Mouse (Mus musculus): ENCODE measurements at regions not wholly inside any gene's neighbourhood (a gene's known extent, or its start where the extent isn't known, plus 50 kb on each side); places are given as distances from the start of the nearest gene placed in this dataset.

GRCm38 (mm10) chr1:184147713-184148112 is 113.6 kb upstream of the 1700056E22Rik start:
- H3K27me3 ChIP-seq (ENCODE audit: insufficient read depth, low read length): no peaks in the 10 kb centered on the region
- no peak for TF ChIP-seq CTCF (conservative IDR thresholded peaks at IDR 0.05; ENCODE audit: low read length)
- TF ChIP-seq NANOG (IDR thresholded peaks at IDR 0.05; ENCODE audit: borderline replicate concordance, low read length): no peak
- no peak for TF ChIP-seq POU5F1 (IDR thresholded peaks at IDR 0.05; ENCODE audit: borderline replicate concordance, low read length)
- H3K9me3 ChIP-seq (ENCODE audit: low read length): no peaks in the 10 kb centered on the region
- no peak overlapping the region for H3K4me3 ChIP-seq (replicated peaks; ENCODE audit: low read length)
- H3K4me1 ChIP-seq (replicated peaks; ENCODE audit: low read depth, low read length): no peaks in the 10 kb centered on the region
- no peaks in the 10 kb centered on the region for H3K36me3 ChIP-seq (ENCODE audit: insufficient read depth, low read length)

GRCm38 (mm10) chr1:184142974-184143373 is 108.9 kb upstream of the 1700056E22Rik start:
- H3K4me1 ChIP-seq (replicated peaks; ENCODE audit: low read depth, low read length): no peaks in the 10 kb centered on the region
- TF ChIP-seq POU5F1 (IDR thresholded peaks at IDR 0.05; ENCODE audit: borderline replicate concordance, low read length): no peak
- TF ChIP-seq CTCF (conservative IDR thresholded peaks at IDR 0.05; ENCODE audit: low read length): no peak
- no peak for TF ChIP-seq NANOG (IDR thresholded peaks at IDR 0.05; ENCODE audit: borderline replicate concordance, low read length)
- no peaks in the 10 kb centered on the region for H3K36me3 ChIP-seq (ENCODE audit: insufficient read depth, low read length)

GRCm38 (mm10) chr1:184140486-184140885 is 106.4 kb upstream of the 1700056E22Rik start:
- H3K4me1 ChIP-seq (replicated peaks; ENCODE audit: low read depth, low read length): no peaks in the 10 kb centered on the region
- H3K9me3 ChIP-seq (ENCODE audit: low read length): 0 out of 2 replicates have a peak, but pooled peaks cover 6% of the 10 kb centered on the region
- TF ChIP-seq NANOG (IDR thresholded peaks at IDR 0.05; ENCODE audit: borderline replicate concordance, low read length): no peak
- no peak for TF ChIP-seq CTCF (conservative IDR thresholded peaks at IDR 0.05; ENCODE audit: low read length)
- no peak for TF ChIP-seq POU5F1 (IDR thresholded peaks at IDR 0.05; ENCODE audit: borderline replicate concordance, low read length)
- H3K36me3 ChIP-seq (ENCODE audit: insufficient read depth, low read length): no peaks in the 10 kb centered on the region
- H3K4me3 ChIP-seq (replicated peaks; ENCODE audit: low read length): no peak overlapping the region
- no peaks in the 10 kb centered on the region for H3K27me3 ChIP-seq (ENCODE audit: insufficient read depth, low read length)

More at GRCm38 (mm10) chr1:184142974-184143373, 108.9 kb upstream of the 1700056E22Rik start:
- no peak overlapping the region for H3K4me3 ChIP-seq (replicated peaks; ENCODE audit: low read length)
- H3K27me3 ChIP-seq (ENCODE audit: insufficient read depth, low read length): no peaks in the 10 kb centered on the region
- 0 out of 2 replicates have a peak, but pooled peaks cover 6% of the 10 kb centered on the region for H3K9me3 ChIP-seq (ENCODE audit: low read length)

DNA sequence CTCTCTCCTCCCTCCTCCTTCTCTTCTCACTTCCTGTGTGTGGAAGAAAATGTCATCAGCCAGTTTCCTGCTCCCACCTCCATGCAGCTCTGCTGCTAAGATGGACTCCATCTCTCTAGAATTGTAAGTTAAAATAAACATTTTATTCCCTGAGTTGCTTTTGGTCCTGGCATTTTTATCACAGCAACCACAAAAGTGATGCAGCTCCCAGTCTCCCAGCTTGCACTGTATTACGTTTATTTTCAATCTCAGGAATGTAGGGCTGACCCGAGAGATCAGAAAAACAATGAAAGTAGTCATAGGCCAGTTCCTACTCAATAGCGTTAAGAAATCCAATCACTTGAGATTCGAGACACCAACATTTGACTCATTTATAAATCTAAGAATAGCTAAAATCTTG is 106.0 kb upstream of the 1700056E22Rik start:
- H3K27me3 ChIP-seq (ENCODE audit: insufficient read depth, low read length): no peaks in the 10 kb centered on the region
- H3K4me1 ChIP-seq (replicated peaks; ENCODE audit: low read depth, low read length): no peaks in the 10 kb centered on the region
- H3K9me3 ChIP-seq (ENCODE audit: low read length): 0 out of 2 replicates have a peak, but pooled peaks cover 6% of the 10 kb centered on the region
- H3K36me3 ChIP-seq (ENCODE audit: insufficient read depth, low read length): no peaks in the 10 kb centered on the region
- no peak overlapping the region for H3K4me3 ChIP-seq (replicated peaks; ENCODE audit: low read length)
- TF ChIP-seq NANOG (IDR thresholded peaks at IDR 0.05; ENCODE audit: borderline replicate concordance, low read length) (no peak), POU5F1 (IDR thresholded peaks at IDR 0.05; ENCODE audit: borderline replicate concordance, low read length) (no peak), CTCF (conservative IDR thresholded peaks at IDR 0.05; ENCODE audit: low read length) (no peak)

DNA sequence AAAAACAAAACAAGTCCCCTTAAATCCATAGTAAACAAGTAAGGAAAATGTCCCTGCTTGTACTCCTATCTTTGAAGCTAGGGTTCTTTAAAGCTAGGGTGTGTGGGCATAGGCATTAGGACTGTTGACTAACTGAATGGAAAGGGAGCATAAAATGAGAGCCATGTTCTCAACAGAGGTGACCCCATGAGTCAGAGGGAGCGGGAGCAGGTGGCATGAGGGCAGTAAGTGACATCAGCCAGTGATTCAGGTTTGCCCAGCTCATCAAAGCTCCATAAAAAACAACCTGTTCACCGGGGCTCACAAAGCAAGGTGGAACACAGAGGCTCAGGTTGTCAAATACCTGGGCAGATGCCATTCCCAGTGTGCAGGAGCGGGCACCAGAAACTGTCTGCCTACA is 104.6 kb upstream of the 1700056E22Rik start:
- Histone ChIP-seq H3K9me3 (ENCODE audit: low read length) (0 out of 2 replicates have a peak, but pooled peaks cover 6% of the 10 kb centered on the region), H3K36me3 (ENCODE audit: insufficient read depth, low read length) (no peaks in the 10 kb centered on the region), H3K4me1 (replicated peaks; ENCODE audit: low read depth, low read length) (no peaks in the 10 kb centered on the region), H3K4me3 (replicated peaks; ENCODE audit: low read length) (no peak overlapping the region), H3K27me3 (ENCODE audit: insufficient read depth, low read length) (no peaks in the 10 kb centered on the region)
- no peak for TF ChIP-seq POU5F1 (IDR thresholded peaks at IDR 0.05; ENCODE audit: borderline replicate concordance, low read length)
- TF ChIP-seq CTCF (conservative IDR thresholded peaks at IDR 0.05; ENCODE audit: low read length): no peak
- TF ChIP-seq NANOG (IDR thresholded peaks at IDR 0.05; ENCODE audit: borderline replicate concordance, low read length): no peak

DNA sequence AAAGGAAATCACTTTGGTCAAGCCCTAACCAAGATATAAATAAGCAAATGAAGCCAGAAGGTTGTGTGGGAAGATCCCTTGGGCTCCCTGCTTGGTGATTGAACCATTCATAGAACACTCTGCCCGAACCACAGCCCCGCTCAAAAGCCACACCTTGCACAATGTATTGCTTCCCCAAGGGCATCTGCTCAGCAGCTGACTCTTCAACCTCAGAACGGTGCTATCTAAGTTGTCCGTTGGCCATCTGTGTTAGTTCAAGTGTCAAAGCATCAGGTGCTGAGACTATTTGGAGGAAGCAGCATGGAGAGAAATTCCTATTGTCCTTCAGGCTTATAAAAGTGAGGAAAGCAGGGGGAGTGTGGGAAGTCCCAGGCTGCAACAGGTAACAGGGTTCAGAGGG is 96.8 kb upstream of the 1700056E22Rik start:
- Histone ChIP-seq H3K9me3 (ENCODE audit: low read length) (peaks cover 10% of the 10 kb centered on the region), H3K36me3 (ENCODE audit: insufficient read depth, low read length) (no peaks in the 10 kb centered on the region), H3K27me3 (ENCODE audit: insufficient read depth, low read length) (no peaks in the 10 kb centered on the region), H3K4me1 (replicated peaks; ENCODE audit: low read depth, low read length) (no peaks in the 10 kb centered on the region), H3K4me3 (replicated peaks; ENCODE audit: low read length) (no peak overlapping the region)
- TF ChIP-seq CTCF (conservative IDR thresholded peaks at IDR 0.05; ENCODE audit: low read length) (no peak), POU5F1 (IDR thresholded peaks at IDR 0.05; ENCODE audit: borderline replicate concordance, low read length) (no peak), NANOG (IDR thresholded peaks at IDR 0.05; ENCODE audit: borderline replicate concordance, low read length) (no peak)

- H3K27me3 ChIP-seq (ENCODE audit: insufficient read depth, low read length): no peaks in the 10 kb centered on the region
- H3K4me1 ChIP-seq (replicated peaks; ENCODE audit: low read depth, low read length): no peaks in the 10 kb centered on the region
- H3K36me3 ChIP-seq (ENCODE audit: insufficient read depth, low read length): no peaks in the 10 kb centered on the region
- no peak overlapping the region for H3K4me3 ChIP-seq (replicated peaks; ENCODE audit: low read length)
- TF ChIP-seq CTCF (conservative IDR thresholded peaks at IDR 0.05; ENCODE audit: low read length): no peak
- no peak for TF ChIP-seq POU5F1 (IDR thresholded peaks at IDR 0.05; ENCODE audit: borderline replicate concordance, low read length)
- TF ChIP-seq NANOG (IDR thresholded peaks at IDR 0.05; ENCODE audit: borderline replicate concordance, low read length): no peak
- H3K9me3 ChIP-seq (ENCODE audit: low read length): peaks cover 10% of the 10 kb centered on the region
Measured at GRCm38 (mm10) chr1:184127321-184127720, 93.2 kb upstream of the 1700056E22Rik start.

DNA sequence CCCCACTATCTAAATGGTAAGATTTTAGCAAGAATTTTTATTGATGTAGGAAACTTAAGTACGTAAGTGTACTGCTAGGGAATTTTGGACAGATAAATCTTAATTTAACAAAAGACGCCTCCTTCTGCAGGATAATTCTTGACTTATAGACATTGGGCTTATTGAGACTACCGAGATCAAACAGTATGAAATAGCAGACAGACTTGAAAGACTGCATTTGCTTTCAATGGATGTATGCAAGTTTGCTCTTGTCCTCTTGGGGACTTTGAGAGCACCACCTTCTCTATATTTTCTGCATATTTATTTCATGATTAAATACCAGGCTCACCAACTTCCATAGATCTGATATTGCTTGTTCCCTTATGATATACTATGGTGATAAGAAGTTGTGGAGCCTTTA is 92.8 kb upstream of the 1700056E22Rik start:
- Histone ChIP-seq H3K9me3 (ENCODE audit: low read length) (peaks cover 10% of the 10 kb centered on the region), H3K4me1 (replicated peaks; ENCODE audit: low read depth, low read length) (no peaks in the 10 kb centered on the region), H3K4me3 (replicated peaks; ENCODE audit: low read length) (no peak overlapping the region), H3K27me3 (ENCODE audit: insufficient read depth, low read length) (no peaks in the 10 kb centered on the region), H3K36me3 (ENCODE audit: insufficient read depth, low read length) (no peaks in the 10 kb centered on the region)
- TF ChIP-seq POU5F1 (IDR thresholded peaks at IDR 0.05; ENCODE audit: borderline replicate concordance, low read length) (no peak), NANOG (IDR thresholded peaks at IDR 0.05; ENCODE audit: borderline replicate concordance, low read length) (no peak), CTCF (conservative IDR thresholded peaks at IDR 0.05; ENCODE audit: low read length) (no peak)
